Mouse (Mus musculus) stomach, embryonic 14.5 days (tissue): ENCODE measurements around the gene Fancb. TPM values are rescaled to one million over a fixed set of nuclear protein-coding genes. Genes with fewer than 3 reads are reported as not detected.

Experiments
- ATAC-seq: fragments of 200-750 bp; cut with Nextera tagmentation; 2 replicates; pipeline ENCODE4 v1.8.0; 2017; ENCODE audit warnings: low read depth, moderate TSS enrichment; ENCODE audit not compliant: insufficient number of reproducible peaks, insufficient read depth, low FRiP score
- H3K27ac ChIP-seq: fragments of 300-500 bp; sonication (generic); 2 replicates; pipeline ENCODE4 v1.5.1; 2014; ENCODE audit warnings: mild to moderate bottlenecking, low read length, moderate library complexity, mixed read lengths
- H3K27me3 ChIP-seq: fragments of 300-500 bp; sonication (generic); 2 replicates; pipeline ENCODE4 v1.6.1; 2014; ENCODE audit warnings: low read length, control low read depth, mixed read lengths; ENCODE audit not compliant: control insufficient read depth, insufficient read depth
- H3K36me3 ChIP-seq: fragments of 300-500 bp; sonication (generic); 2 replicates; pipeline ENCODE4 v1.6.1; 2014; ENCODE audit warnings: mild to moderate bottlenecking, control low read depth, low read length, moderate library complexity, mixed read lengths; ENCODE audit not compliant: control insufficient read depth, insufficient read depth
- H3K4me1 ChIP-seq: fragments of 300-500 bp; sonication (generic); 2 replicates; pipeline ENCODE4 v1.6.1; 2014; ENCODE audit warnings: low read length, control low read depth, mixed read lengths; ENCODE audit not compliant: control insufficient read depth, insufficient read depth
- H3K4me2 ChIP-seq: fragments of 300-500 bp; sonication (generic); replicated peaks from 2 replicates; pipeline ENCODE4 v1.6.1; 2014; ENCODE audit warnings: low read depth, low read length, control low read depth
- H3K4me3 ChIP-seq: fragments of 300-500 bp; sonication (generic); 2 replicates; pipeline ENCODE4 v1.5.1; 2014; ENCODE audit warnings: low read depth, low read length, control low read depth
- H3K9ac ChIP-seq: fragments of 300-500 bp; sonication (generic); replicated peaks from 2 replicates; pipeline ENCODE4 v1.6.1; 2014; ENCODE audit warnings: low read depth, mild to moderate bottlenecking, control low read depth, low read length, moderate library complexity, mixed read lengths
- H3K9me3 ChIP-seq: fragments of 300-500 bp; sonication (generic); 2 replicates; pipeline ENCODE4 v1.6.1; 2016; ENCODE audit warnings: low read depth, low read length, control low read depth; ENCODE audit not compliant: control insufficient read depth
- polyA plus RNA-seq: library from polyadenylated mRNA; unstranded; fragments of >200 nt; fragmentation: Nextera tagmentation; extraction: Ambion mirVana; gene quantifications from 2 replicates; pipeline ENCODE4 v1.2.1, GENCODE M21; 2014

Fancb gene
- polyA plus RNA-seq, 1 experiment from 2014 or later: 13.2 TPM

- H3K4me3 ChIP-seq: no peak within 1 kb of the TSS
- no peaks in the 10 kb centered on the region for H3K36me3 ChIP-seq
These were observed 24.5 kb downstream of the Fancb start, which contains the start of gene Gm17604 for GRCm38 (mm10) chrX:165004779-165005324. Gene Gm17604, minus strand, starts transcription at chrX:165004829.

More at GRCm38 (mm10) chrX:165004779-165005324, 24.5 kb downstream of the Fancb start, which contains the start of gene Gm17604:
- Histone ChIP-seq H3K4me1 (no peaks in the 10 kb centered on the region), H3K9me3 (no peaks in the 10 kb centered on the region), H3K4me2 (no peak within 1 kb of the TSS), H3K9ac (no peak within 1 kb of the TSS), H3K27me3 (no peaks in the 10 kb centered on the region), H3K27ac (no peak within 1 kb of the TSS)
- ATAC-seq: no peak

Other genes with a start within 250 kb of the Fancb start
- gene Mospd2, start 217 bp upstream of the Fancb start, polyA plus RNA-seq: 31.6 and 33.8 TPM in 2 replicates
- gene Gm17604, start 24.2 kb downstream of the Fancb start, polyA plus RNA-seq: not detected in 2 replicates